Mouse (Mus musculus): ENCODE results near the gene Rab2b. TPM values are rescaled to one million over a fixed set of nuclear protein-coding genes. Genes with fewer than 3 reads are reported as not detected.

Gene Rab2b
- polyA plus RNA-seq (2014; fragmentation: Nextera tagmentation; extraction: Ambion mirVana), result 40.2 and 40.3 TPM in 2 replicates

DNA sequence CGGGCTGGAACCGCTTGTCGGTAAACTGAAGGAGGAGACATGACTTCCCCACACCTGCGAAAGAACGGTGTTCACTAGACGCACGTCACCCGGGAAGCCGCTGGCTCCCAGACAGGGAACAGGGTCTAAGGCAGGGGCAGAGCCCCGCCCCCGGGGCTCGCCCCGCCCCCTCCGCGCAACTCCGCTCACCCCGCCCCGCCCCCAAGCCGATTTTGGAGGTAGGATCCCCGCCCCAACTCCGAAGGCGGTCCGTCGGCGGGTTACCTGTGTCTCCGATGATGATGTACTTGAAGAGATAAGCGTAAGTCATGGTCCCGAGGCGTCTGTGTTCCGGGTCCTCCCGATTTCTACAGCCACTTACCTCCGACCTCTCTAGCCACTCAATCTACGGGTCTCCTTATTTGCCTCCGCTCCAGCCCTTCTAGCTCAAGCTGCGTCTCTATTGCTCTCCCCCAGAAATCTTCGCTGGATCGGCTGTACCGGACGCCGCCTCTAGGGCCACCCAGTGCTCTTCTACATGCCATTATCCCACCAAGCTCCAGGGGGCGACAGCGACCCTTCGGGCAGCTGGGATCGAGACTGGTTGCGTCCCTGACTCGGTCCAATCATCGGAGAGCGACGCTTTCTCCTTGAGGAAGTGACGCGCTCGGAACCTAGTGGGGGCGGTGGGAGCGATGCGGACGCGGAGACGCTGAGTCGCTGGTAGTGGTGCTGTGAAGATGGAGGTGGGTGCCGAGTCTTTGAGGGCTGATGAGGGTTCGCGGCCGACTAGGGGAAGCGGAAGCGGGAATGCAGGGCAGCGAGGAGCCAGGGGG is at the start of gene Rab2b, which contains the start of gene Tox4:
Gene Rab2b (minus strand): TSS at position 614 of the 815 bp plus-strand sequence.
Gene Tox4 (plus strand): TSS at position 215 of the 815 bp plus-strand sequence.
- DNase-seq (ENCODE audit: low spot score), result peak; percentile 99
- H3K4me3 ChIP-seq (ENCODE audit: low read depth, low read length), result peak within 1 kb of the TSS; percentile 86
- under 1% methylated on average over 64 of the region's 66 CpGs for WGBS
- ATAC-seq, result peak; percentile 98
- peaks cover 5% of the 10 kb centered on the region; the same call in 1 of the 2 replicates for H3K4me1 ChIP-seq (ENCODE audit: control insufficient read depth, insufficient read depth, low read length)
- H3K9ac ChIP-seq (ENCODE audit: low read length), result peak within 1 kb of the TSS; percentile 82
- H3K9me3 ChIP-seq (replicated peaks; ENCODE audit: control insufficient read depth, low read length), result no peaks in the 10 kb centered on the region
- peak within 1 kb of the TSS; percentile 80 for H3K27ac ChIP-seq (ENCODE audit: low read depth, low read length)
- H3K27me3 ChIP-seq (replicated peaks; ENCODE audit: control insufficient read depth, insufficient read depth, low read length), result no peaks in the 10 kb centered on the region
- H3K4me2 ChIP-seq (ENCODE audit: low read length), result peak within 1 kb of the TSS; percentile 68
- H3K36me3 ChIP-seq (ENCODE audit: control insufficient read depth, insufficient read depth, low read length), result peaks cover 9% of the 10 kb centered on the region

DNA sequence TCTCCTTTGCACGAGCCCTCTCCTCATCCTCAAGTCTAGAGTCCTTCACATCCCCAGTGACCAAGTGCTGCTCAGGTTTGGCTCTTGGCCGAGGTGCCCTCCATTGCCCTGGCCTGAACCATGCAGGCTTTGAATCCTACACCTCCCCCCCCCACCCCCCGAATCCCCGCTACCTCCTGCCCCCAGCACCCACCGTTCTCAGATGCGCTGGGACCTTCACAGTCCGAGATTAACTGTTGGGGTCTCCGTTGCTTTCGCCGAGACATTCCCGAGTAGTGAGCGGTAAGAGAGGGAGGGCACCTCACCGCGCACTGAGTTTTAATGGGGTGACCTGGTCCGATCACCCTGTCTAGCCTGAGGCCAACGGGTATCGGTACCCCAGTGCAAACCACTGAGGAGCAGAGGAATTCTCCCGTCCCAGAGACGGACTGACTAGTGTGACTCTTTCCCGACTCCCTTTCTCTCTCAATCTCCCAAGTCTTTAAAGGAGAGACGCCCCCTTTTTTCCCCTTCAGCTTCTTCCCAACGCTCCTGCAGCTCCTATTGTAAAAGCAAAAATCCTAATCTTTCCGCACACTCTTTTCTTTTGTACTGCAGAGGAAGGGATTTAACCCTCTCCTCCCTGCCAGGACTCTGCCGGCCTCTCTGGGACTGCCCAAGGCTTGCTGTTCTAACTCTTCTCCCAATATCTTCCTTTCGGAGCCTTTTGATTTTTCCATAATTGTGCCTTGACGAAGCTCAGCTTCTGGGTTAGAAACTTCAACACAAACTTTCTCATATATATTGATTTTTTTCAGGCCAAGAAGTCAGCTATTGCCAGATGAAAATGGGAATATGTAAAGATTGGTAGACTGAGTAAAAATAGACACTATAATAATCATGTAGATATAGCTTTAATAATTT is 48.8 kb upstream of the Rab2b start, which contains the start of gene Sall2:
Gene Sall2 (minus strand): TSS at position 853 of the 903 bp plus-strand sequence.
- under 1% methylated on average over 25 of the region's 26 CpGs for WGBS
- Histone ChIP-seq H3K4me1 (ENCODE audit: control insufficient read depth, insufficient read depth, low read length) (peaks cover 14% of the 10 kb centered on the region), H3K36me3 (ENCODE audit: control insufficient read depth, insufficient read depth, low read length) (no peaks in the 10 kb centered on the region), H3K4me2 (ENCODE audit: low read length) (peak within 1 kb of the TSS; percentile 81), H3K9ac (ENCODE audit: low read length) (peak within 1 kb of the TSS; percentile 73), H3K4me3 (ENCODE audit: low read depth, low read length) (peak within 1 kb of the TSS; percentile 44), H3K27ac (ENCODE audit: low read depth, low read length) (peak within 1 kb of the TSS; percentile 69), H3K27me3 (replicated peaks; ENCODE audit: control insufficient read depth, insufficient read depth, low read length) (no peaks in the 10 kb centered on the region), H3K9me3 (replicated peaks; ENCODE audit: control insufficient read depth, low read length) (no peaks in the 10 kb centered on the region)
- peak; percentile 60 for ATAC-seq
- DNase-seq (ENCODE audit: low spot score), result peak; percentile 44

DNA sequence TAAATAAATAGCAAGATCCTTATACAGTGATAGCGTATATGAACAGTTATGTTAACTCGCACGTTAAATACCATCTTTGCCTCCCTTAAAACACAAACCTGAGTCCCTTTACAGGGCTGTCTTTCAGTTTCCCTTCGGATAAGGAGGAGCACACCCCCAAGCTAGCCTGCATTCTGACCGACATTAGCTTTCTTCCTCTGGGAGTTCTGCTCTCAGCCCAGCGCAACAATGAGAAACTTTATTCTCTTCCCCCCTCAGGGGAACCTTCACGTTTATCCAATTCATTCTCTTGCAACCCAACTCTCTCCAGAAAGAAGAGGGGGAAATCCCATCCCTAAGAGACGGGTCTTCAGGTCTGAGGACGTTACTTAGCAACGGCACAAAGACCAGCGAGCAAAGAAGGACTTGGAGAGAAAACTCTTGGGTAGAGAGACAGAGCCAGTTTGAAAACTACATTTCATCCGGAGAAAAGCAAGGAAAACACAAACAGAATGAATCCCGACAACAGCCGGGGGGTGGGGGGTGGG is 48.1 kb upstream of the Rab2b start:
- H3K27me3 ChIP-seq (replicated peaks; ENCODE audit: control insufficient read depth, insufficient read depth, low read length), result no peaks in the 10 kb centered on the region
- peaks cover 14% of the 10 kb centered on the region for H3K4me1 ChIP-seq (ENCODE audit: control insufficient read depth, insufficient read depth, low read length)
- WGBS, result under 1% methylated on average over 14 of the region's 14 CpGs
- DNase-seq (ENCODE audit: low spot score), result peak; percentile 75
- no peaks in the 10 kb centered on the region for H3K9me3 ChIP-seq (replicated peaks; ENCODE audit: control insufficient read depth, low read length)
- H3K9ac ChIP-seq (ENCODE audit: low read length), result peak overlapping the region; percentile 73
- H3K36me3 ChIP-seq (ENCODE audit: control insufficient read depth, insufficient read depth, low read length), result no peaks in the 10 kb centered on the region
- peak; percentile 64 for ATAC-seq
- peak overlapping the region; percentile 44 for H3K4me3 ChIP-seq (ENCODE audit: low read depth, low read length)
- H3K4me2 ChIP-seq (ENCODE audit: low read length), result peak overlapping the region; percentile 81
- peak overlapping the region; percentile 69; the same call in 1 of the 2 replicates for H3K27ac ChIP-seq (ENCODE audit: low read depth, low read length)

DNA sequence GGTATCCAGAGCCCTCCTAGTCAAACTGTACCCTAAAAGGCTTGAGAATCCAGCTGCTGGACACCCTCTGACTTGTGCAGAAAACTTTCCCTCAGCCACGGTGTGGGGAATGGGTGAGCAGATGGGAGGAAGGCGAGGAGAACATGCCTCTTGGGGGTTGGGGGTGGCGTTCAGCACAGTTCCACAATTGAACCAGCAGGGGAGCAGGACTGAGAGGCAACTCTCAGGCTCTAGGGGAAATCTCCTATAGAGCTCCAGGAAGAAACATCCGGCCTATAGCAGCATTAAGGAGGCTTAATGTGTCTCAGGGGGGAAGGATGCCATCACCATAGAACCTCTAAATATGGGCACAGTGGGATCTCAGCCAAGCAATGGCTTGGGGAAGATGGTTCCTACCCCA is 46.5 kb upstream of the Rab2b start:
- WGBS, result 3% methylated on average over 4 of the region's 4 CpGs
- peak overlapping the region; percentile 8; the same call in 1 of the 2 replicates for H3K4me3 ChIP-seq (ENCODE audit: low read depth, low read length)
- H3K4me1 ChIP-seq (ENCODE audit: control insufficient read depth, insufficient read depth, low read length), result peaks cover 10% of the 10 kb centered on the region
- DNase-seq (ENCODE audit: low spot score), result peak; percentile 58
- H3K27me3 ChIP-seq (replicated peaks; ENCODE audit: control insufficient read depth, insufficient read depth, low read length), result no peaks in the 10 kb centered on the region
- peak; percentile 45; the same call in 1 of the 2 replicates for ATAC-seq
- H3K4me2 ChIP-seq (ENCODE audit: low read length), result peak overlapping the region; percentile 81
- no peaks in the 10 kb centered on the region for H3K9me3 ChIP-seq (replicated peaks; ENCODE audit: control insufficient read depth, low read length)
- H3K27ac ChIP-seq (ENCODE audit: low read depth, low read length), result no peak overlapping the region
- H3K36me3 ChIP-seq (ENCODE audit: control insufficient read depth, insufficient read depth, low read length), result no peaks in the 10 kb centered on the region
- H3K9ac ChIP-seq (ENCODE audit: low read length), result peak overlapping the region; percentile 38; the same call in 1 of the 2 replicates

DNA sequence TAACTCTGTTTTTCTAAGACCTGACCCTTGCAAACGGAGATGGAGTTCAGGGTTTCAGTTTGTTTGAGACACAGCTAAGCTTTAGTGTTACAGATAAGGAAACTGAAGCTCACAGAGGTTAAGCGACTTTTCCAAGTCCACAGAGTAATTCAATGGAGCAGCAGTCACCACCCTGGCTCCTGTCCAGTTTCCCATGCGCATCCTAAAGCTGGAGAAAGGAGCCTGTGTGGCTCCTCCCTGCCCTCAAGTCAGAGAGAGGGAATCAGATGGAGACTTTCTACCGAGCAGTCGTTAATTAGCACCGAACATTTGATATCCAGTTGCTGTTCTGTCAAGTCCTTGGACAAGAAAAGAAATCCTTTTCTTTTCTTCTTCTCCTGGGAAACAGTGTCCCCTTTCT is 40.0 kb upstream of the Rab2b start:
- H3K9me3 ChIP-seq (replicated peaks; ENCODE audit: control insufficient read depth, low read length), result no peaks in the 10 kb centered on the region
- WGBS, result 40% methylated on average over 6 of the region's 6 CpGs
- H3K27ac ChIP-seq (ENCODE audit: low read depth, low read length), result no peak overlapping the region
- H3K4me1 ChIP-seq (ENCODE audit: control insufficient read depth, insufficient read depth, low read length), result peaks cover 12% of the 10 kb centered on the region
- no peaks in the 10 kb centered on the region for H3K27me3 ChIP-seq (replicated peaks; ENCODE audit: control insufficient read depth, insufficient read depth, low read length)
- H3K4me2 ChIP-seq (ENCODE audit: low read length), result no peak overlapping the region
- no peak overlapping the region for H3K9ac ChIP-seq (ENCODE audit: low read length)
- no peak overlapping the region for H3K4me3 ChIP-seq (ENCODE audit: low read depth, low read length)
- ATAC-seq, result no peak
- no peak for DNase-seq (ENCODE audit: low spot score)
- H3K36me3 ChIP-seq (ENCODE audit: control insufficient read depth, insufficient read depth, low read length), result peaks cover 5% of the 10 kb centered on the region; the same call in 1 of the 2 replicates

DNA sequence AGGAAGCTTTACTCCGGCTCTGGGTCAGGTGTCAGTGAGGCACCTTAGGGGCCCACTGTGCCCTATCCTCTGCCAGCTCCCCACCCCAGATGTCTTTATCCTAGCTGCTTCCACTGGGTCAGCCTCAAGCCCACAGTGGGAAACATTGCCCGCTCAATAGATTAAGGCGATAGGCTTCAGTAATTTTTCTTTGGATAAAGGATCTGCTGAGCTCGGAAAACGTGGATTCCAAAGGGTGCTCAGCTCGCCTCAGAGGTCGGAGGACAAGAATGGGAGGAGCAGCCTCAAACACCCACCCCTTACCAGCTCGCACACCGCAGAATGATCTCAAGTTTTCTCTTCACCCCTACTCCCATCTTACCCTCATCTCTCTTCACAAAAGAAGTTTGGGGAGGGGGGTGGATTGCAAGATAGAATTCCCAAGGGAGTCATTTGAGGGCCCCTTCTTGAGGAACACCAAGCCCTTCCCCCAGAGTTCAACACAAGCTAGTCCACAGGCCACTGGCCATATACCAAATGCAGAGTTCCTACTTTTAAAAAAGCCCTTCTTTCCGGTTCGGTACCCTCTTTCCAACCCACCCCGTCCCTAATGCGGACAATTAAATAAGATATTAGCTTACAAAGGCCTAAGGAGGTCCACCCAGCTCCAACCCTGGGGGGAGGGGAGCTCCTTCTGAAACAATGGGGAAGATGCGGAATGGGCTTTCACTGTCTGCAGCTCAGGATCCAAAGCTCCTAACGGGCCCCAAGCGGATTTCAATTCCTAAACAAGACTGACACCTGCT is 37.3 kb upstream of the Rab2b start:
- peak overlapping the region; percentile 94 for H3K9ac ChIP-seq (ENCODE audit: low read length)
- DNase-seq (ENCODE audit: low spot score) (peak; percentile 56), ATAC-seq (peak; percentile 67)
- peak overlapping the region; percentile 90 for H3K27ac ChIP-seq (ENCODE audit: low read depth, low read length)
- no peaks in the 10 kb centered on the region for H3K9me3 ChIP-seq (replicated peaks; ENCODE audit: control insufficient read depth, low read length)
- peak overlapping the region; percentile 77 for H3K4me3 ChIP-seq (ENCODE audit: low read depth, low read length)
- H3K4me2 ChIP-seq (ENCODE audit: low read length), result peak overlapping the region; percentile 82
- no peaks in the 10 kb centered on the region for H3K27me3 ChIP-seq (replicated peaks; ENCODE audit: control insufficient read depth, insufficient read depth, low read length)
- 3% methylated on average over 15 of the region's 16 CpGs for WGBS
- H3K4me1 ChIP-seq (ENCODE audit: control insufficient read depth, insufficient read depth, low read length), result peaks cover 19% of the 10 kb centered on the region
- H3K36me3 ChIP-seq (ENCODE audit: control insufficient read depth, insufficient read depth, low read length), result peaks cover 32% of the 10 kb centered on the region

DNA sequence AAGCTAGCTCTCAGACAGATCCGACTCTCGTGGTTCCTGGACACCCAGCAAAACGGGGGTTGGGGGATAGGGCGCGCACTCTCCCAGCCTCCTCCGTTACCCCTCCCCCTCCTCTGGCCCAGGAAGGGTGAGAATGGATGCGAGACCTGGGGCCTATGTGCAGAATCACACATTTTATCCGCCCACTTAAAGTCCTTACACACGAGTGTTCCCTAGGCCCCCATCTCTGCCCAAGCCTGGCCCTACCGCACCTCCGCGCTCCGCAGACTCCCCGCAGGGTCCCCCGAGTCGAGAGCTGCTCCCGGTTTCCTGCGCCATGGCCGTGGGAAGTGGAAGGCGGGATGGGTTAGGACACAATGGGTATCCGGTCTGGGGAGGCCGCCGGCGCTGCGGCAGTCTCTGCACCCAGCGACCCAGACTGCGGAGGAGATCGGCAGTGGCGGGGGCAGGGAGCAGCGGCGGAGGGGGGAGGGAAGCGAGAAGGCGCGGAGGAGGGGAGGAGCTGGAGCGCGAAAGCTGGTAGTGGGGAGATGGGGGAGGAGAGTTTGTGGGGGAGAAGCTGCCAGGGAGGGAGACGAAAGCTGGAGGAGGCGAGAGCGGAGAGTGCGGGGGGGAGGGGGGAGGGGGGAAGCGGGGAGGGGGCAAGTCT is 36.6 kb upstream of the Rab2b start:
- Histone ChIP-seq H3K9me3 (replicated peaks; ENCODE audit: control insufficient read depth, low read length) (no peaks in the 10 kb centered on the region), H3K4me3 (ENCODE audit: low read depth, low read length) (peak overlapping the region; percentile 77), H3K36me3 (ENCODE audit: control insufficient read depth, insufficient read depth, low read length) (peaks cover 37% of the 10 kb centered on the region), H3K27me3 (replicated peaks; ENCODE audit: control insufficient read depth, insufficient read depth, low read length) (no peaks in the 10 kb centered on the region), H3K4me2 (ENCODE audit: low read length) (peak overlapping the region; percentile 82), H3K9ac (ENCODE audit: low read length) (peak overlapping the region; percentile 94), H3K27ac (ENCODE audit: low read depth, low read length) (peak overlapping the region; percentile 90), H3K4me1 (ENCODE audit: control insufficient read depth, insufficient read depth, low read length) (peaks cover 19% of the 10 kb centered on the region)
- ATAC-seq, result peak; percentile 86
- under 1% methylated on average over 27 of the region's 41 CpGs for WGBS
- DNase-seq (ENCODE audit: low spot score), result peak; percentile 91
